8 mouse cellular contexts compared by ENCODE assay signal in the genomic region with DNA sequence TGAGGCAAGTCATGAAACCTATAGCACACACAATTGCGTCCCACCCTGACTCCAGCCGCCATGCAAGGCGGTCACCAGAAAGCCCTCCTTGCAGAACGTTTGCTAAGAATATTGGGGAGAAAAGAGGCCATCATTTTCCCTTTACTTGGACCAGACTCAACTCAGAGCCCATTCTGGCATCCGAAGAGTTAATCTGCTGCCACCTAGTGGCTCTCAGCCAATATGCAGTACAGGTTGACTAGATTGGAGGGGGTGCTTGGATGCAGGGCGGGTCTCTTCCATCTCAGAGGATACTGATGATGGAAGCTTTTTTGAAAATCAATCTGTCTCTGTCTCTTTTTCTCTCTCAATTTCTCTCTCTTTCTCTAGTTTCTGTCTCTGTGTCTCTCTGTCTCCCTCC.
A peak's percentile ranks its signal among the peaks of the same experiment; 100 is the strongest.
DNase-seq lines count a peak whose midpoint lies in the region; ATAC-seq and TF ChIP-seq lines count a peak whose summit lies in the region.

No protein-coding gene starts in this region.

- no peaks in the 10 kb centered on the region for H3K27me3 ChIP-seq in heart, embryonic 16.5 days (ENCODE audit: control insufficient read depth, insufficient read depth, low read length)
- H3K27me3 ChIP-seq in lung, embryonic 14.5 days (ENCODE audit: insufficient read depth, low read length), result no peaks in the 10 kb centered on the region

- DNase-seq in ovary, postnatal 36 days (ENCODE audit: low spot score), result peak; percentile 19
- DNase-seq in ovary, postnatal 14 days (ENCODE audit: low spot score), result no peak
- peak; percentile 85 for DNase-seq in embryo, embryonic 11.5 days (ENCODE audit: low read depth, low spot score)
- DNase-seq in kidney, postnatal 14 days, result peak; percentile 59
- DNase-seq in lung, embryonic 14.5 days, result peak; percentile 90
- DNase-seq in retina, postnatal 1 day, result peak; percentile 89
- peak; percentile 87 for DNase-seq in thymus, postnatal 4 days

- no peaks in the 10 kb centered on the region; the same call in 1 of the 2 replicates for H3K9me3 ChIP-seq in heart, embryonic 16.5 days (replicated peaks; ENCODE audit: control insufficient read depth, low read length)
- H3K9me3 ChIP-seq in lung, embryonic 14.5 days (ENCODE audit: low read depth, low read length), result no peaks in the 10 kb centered on the region

- H3K4me1 ChIP-seq in heart, embryonic 16.5 days (ENCODE audit: control insufficient read depth, insufficient read depth, low read length), result peaks cover 9% of the 10 kb centered on the region
- H3K4me1 ChIP-seq in lung, embryonic 14.5 days (ENCODE audit: insufficient read depth), result no peaks in the 10 kb centered on the region; the same call in 1 of the 2 replicates

- H3K4me2 ChIP-seq in heart, embryonic 16.5 days (ENCODE audit: low read depth, low read length), result peak overlapping the region; percentile 43
- peak overlapping the region; percentile 53; the same call in 1 of the 2 replicates for H3K4me2 ChIP-seq in lung, embryonic 14.5 days

- H3K4me3 ChIP-seq in heart, embryonic 16.5 days (ENCODE audit: low read length), result no peak overlapping the region
- no peak overlapping the region for H3K4me3 ChIP-seq in lung, embryonic 14.5 days (ENCODE audit: low read depth, low read length)

- no peak for ATAC-seq in heart, embryonic 16.5 days (replicated peaks; ENCODE audit: extremely low read depth, insufficient read depth, low FRiP score)
- peak; percentile 57 for ATAC-seq in lung, embryonic 14.5 days (ENCODE audit: insufficient read depth)

- no peak overlapping the region for H3K9ac ChIP-seq in heart, embryonic 16.5 days (ENCODE audit: low read length)
- no peak overlapping the region for H3K9ac ChIP-seq in lung, embryonic 14.5 days

- no peaks in the 10 kb centered on the region for H3K36me3 ChIP-seq in heart, embryonic 16.5 days (ENCODE audit: control insufficient read depth, insufficient read depth)
- no peaks in the 10 kb centered on the region for H3K36me3 ChIP-seq in lung, embryonic 14.5 days (ENCODE audit: insufficient read depth)

- 5% methylated on average over 6 of the region's 6 CpGs for WGBS in heart, embryonic 16.5 days
- 4% methylated on average over 6 of the region's 6 CpGs for WGBS in lung, embryonic 14.5 days

- H3K27ac ChIP-seq in heart, embryonic 16.5 days (ENCODE audit: low read length), result no peak overlapping the region
- H3K27ac ChIP-seq in lung, embryonic 14.5 days (ENCODE audit: low read depth), result no peak overlapping the region

- TF ChIP-seq CTCF in lung, embryonic 14.5 days (IDR thresholded peaks at IDR 0.05; ENCODE audit: low read depth), result peak; percentile 79
